In the genomic region with DNA sequence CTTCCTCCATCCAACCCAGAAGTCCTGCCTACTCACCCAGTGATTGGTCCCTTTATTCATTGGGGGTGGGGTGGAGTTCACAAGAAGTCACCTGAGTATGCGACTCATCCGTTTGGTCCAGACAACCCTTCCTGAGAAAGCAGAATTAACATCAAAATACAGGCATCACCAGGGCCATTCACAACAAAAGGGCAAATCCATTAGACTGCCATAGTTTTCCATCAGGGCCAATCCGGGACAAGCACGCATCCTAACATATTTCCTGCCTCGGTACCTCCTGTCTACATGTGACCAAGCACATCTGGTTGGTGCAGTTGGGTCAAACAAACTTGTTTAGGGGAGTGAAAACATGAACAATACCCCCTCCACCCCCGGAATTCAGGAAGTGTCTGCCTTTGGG, we compare ENCODE assay signal across 29 mouse cellular contexts. TPM values are rescaled to one million over a fixed set of nuclear protein-coding genes. Genes with fewer than 3 reads are reported as not detected.
"Had no signal": no experiment of that assay in that cellular context is flagged by ENCODE, and none has a peak within 500 bp of the region (broad histone marks: within the 10 kb centered on the region; RNA-seq: fewer than 3 reads in every experiment).

No protein-coding gene starts in this region.

- H3K36me3 ChIP-seq: limb, embryonic 10.5 days; limb, embryonic 13.5 days; lung, embryonic 15.5 days; midbrain, embryonic 12.5 days; neural tube, embryonic 13.5 days had no signal

- DNase-seq: kidney, adult 2 months; kidney, postnatal 25 days; layer of hippocampus, adult 9-11 months; lung, adult 18-20 months; lung, postnatal 10 days; lung, postnatal 4 days; retina, postnatal 1 day; right cerebral cortex, postnatal 25 days; spleen, adult 18-20 months; thymus, adult 18-20 months; thymus, postnatal 36 days had no signal

- H3K9ac ChIP-seq: limb, embryonic 13.5 days; liver, embryonic 14.5 days; lung, embryonic 15.5 days; midbrain, embryonic 12.5 days; neural tube, embryonic 13.5 days had no signal

- H3K9me3 ChIP-seq: limb, embryonic 10.5 days; limb, embryonic 13.5 days; lung, embryonic 15.5 days; midbrain, embryonic 12.5 days; neural tube, embryonic 13.5 days had no signal

- H3K27ac ChIP-seq: kidney, postnatal 0 days; layer of hippocampus, adult 2 months; limb, embryonic 10.5 days; limb, embryonic 13.5 days; liver, embryonic 14.5 days; lung, embryonic 15.5 days; midbrain, embryonic 12.5 days; neural tube, embryonic 13.5 days had no signal

- H3K4me3 ChIP-seq: layer of hippocampus, adult 2 months; limb, embryonic 10.5 days; limb, embryonic 13.5 days; lung, embryonic 15.5 days; midbrain, embryonic 12.5 days; neural tube, embryonic 13.5 days had no signal

- ATAC-seq: intestine, postnatal 0 days; midbrain, embryonic 16.5 days had no signal

- H3K4me2 ChIP-seq: limb, embryonic 13.5 days; lung, embryonic 15.5 days; midbrain, embryonic 12.5 days; neural tube, embryonic 13.5 days had no signal

- H3K27me3 ChIP-seq: lung, embryonic 15.5 days had no signal

RNA-seq across cellular contexts. Expression of a gene that starts 44.1 kb away (rescaled TPM):
- total RNA-seq: layer of hippocampus, adult 2 months; layer of hippocampus, postnatal 25 days; left cerebral cortex, adult 18-20 months; megakaryocyte-erythroid progenitor cell, adult 5-6 weeks; neutrophil, adult 5-6 weeks had no signal
- polyA plus RNA-seq: intestine, postnatal 0 days; kidney, adult 2 months; kidney, embryonic 14.5 days; kidney, postnatal 0 days; large intestine, adult 2 months; limb, embryonic 10.5 days; limb, embryonic 13.5 days; liver, embryonic 14.5 days; lung, embryonic 15.5 days; midbrain, embryonic 12.5 days; midbrain, embryonic 16.5 days; stomach, embryonic 16.5 days; urinary bladder, adult 2 months had no signal
